Mouse (Mus musculus): ENCODE results near the gene Csrp1.

Csrp1 gene

DNA sequence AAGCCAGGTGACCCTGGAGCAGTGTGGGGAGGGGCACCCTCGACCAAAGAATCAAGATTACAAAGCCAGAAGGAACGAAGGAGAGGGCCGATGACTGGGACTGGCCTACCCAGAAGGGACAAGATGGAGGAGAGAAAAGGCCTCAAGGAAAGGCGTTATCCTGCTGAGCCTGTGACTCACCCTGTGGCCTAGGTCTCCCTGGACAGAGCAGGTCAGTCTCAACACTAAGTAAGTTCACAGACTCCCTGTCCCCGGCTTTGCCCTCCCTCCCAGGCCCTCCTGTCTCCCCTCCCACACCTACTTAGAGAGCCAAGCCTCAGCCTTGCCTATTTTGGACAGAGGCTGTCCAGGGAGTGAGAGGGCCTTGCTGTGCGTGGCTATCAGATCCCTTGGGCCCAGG, at the start of gene Csrp1:
TSS of gene Csrp1 (plus strand) at position 79 of the 400 bp plus-strand sequence.
- DNase-seq = no peak

DNA sequence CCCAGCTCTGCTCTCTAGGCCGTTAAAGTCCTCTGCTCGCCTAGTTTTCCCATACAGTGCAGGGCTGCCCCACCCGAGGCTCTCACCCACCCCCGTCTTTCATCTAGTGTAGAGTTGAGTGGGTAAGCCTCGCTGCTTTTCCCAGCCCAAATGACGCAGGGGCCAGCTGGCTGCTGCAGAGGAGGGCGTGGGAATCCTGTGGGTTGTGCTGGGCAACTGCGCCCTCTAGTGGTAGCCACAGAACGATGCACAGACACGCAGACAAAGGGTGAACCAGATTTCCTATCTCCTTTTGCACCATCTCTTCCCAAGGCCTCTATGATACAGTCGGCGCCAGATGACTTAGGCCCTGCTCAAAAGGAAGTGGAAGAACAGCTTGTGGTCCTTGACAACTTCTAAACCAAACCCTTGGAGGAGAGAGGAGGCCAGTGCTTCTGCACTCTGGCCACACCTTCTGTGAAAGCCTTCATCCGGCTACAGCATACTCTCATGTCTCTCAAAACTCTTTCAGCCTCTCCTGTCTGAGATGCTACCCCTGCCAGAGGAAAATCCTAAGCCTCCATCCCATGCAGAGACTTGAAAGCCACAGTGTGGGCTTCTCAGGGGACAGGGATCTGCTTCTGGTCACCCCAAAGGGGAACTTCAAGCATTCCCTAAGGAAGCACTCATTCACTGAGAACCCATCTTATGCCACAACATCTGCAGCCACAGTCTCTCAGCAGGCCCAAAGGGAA, 49.3 kb upstream of the Csrp1 start:
- DNase-seq = peak; percentile 91

DNA sequence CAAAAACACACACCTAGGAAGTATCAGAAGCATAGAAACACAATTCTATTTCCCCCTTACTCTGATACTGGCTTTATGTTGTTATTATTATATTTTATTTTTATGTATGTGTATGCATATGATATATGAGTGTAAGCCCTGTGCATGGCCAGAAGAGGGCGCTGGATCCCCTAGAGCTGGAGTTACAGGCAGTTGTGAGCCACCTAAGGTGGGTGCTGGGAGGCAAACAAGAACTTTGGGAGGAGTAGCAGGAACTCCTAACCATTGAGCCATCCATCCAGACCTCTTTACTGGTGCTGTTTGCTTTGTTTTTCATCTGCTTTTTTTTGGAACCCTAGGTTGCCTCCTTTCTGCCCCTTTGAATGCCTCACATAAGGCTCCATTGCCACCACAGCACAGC, 48.5 kb upstream of the Csrp1 start:
- no peak for DNase-seq

GRCm38 (mm10) chr1:135671956-135672355, 47.9 kb upstream of the Csrp1 start:
- peak; percentile 64 for DNase-seq

DNA sequence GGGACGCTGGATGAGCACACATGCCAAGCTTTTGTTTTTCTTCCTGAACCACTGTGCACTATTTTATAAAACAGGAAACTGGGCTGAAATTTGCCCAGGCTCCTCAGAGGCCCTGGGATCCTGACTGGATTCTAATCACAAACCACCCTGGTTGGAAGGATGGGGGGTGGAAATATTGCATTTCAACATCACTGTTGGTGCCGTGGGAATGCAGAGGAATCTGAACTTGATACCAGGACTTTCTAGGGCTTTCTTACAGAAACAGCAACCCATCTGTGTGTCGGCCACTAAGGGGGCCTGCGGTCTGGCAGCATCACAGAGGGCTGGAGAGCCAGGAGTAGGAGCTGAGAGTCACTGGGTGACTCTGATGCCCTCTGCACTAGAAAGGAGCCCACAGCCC, 47.5 kb upstream of the Csrp1 start:
- DNase-seq = no peak

DNA sequence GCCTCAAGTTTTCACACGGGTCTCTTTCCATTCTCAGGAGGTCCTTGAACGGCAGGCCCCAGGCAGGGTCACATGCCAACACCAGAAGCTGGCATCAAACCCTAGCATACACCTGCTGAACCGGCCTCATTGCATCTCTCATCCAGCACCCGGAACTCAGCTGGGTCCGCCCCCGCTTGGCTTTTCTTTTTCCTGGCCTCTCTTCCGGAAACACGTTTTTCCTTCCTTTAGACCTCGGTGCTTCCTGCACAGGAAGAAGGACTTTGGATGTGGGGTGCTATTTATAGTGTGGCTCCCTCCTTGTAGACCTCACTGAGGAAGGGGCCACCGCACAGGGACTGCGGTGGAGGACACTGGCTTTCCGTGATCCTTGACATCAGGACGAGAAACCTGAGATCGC, 46.4 kb upstream of the Csrp1 start:
- DNase-seq = no peak

DNA sequence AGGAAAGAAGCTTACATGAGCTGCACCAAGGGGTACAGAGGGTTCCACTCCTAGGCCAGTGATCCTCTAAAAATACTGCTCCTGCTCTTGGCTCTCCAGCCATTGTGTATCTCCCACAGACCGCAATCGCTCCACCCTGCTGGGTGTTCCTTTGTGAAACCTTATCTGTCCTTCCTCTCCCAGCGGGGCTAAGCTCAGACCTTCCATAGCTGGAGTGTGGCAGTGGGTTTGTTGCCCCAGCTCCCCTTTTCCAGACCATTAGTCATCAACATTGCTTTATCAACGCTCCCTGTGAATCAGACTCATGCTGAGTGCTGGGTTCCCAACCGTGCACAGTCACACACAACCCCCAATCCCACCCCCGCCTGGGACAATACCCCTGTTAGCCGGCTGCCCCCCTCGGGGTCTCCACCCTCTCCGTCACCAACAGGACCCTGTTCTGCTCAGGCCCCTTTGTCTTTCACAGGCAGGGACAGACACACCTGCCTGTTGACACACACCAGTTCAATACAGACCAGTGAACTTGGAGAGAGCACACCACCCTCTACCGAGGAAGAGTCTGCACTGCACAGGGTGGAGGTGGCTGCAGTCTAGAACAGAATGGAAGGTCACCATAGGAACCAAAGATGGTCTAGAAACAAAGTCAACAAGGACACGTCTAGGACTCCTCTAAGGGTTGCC, 44.3 kb upstream of the Csrp1 start:
- DNase-seq = no peak

DNA sequence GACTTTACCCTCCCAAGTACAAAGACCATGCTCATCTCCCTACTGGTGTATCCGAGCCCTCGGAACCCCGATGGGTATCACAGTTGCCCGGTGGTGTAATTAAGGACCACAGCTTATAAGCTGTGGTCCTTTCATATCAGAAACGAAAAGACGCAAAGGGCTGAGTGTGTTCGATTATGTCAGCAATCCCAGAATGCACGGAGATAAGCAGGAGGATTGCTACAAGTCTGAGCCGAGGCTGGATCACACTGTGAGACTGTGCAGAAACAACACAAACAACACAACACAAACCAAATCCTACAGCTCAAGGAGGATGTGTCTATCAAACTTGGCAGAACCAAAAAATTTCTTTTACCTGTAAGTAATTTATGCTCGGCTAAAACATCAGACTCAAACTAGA, 43.6 kb upstream of the Csrp1 start:
- DNase-seq = no peak

DNA sequence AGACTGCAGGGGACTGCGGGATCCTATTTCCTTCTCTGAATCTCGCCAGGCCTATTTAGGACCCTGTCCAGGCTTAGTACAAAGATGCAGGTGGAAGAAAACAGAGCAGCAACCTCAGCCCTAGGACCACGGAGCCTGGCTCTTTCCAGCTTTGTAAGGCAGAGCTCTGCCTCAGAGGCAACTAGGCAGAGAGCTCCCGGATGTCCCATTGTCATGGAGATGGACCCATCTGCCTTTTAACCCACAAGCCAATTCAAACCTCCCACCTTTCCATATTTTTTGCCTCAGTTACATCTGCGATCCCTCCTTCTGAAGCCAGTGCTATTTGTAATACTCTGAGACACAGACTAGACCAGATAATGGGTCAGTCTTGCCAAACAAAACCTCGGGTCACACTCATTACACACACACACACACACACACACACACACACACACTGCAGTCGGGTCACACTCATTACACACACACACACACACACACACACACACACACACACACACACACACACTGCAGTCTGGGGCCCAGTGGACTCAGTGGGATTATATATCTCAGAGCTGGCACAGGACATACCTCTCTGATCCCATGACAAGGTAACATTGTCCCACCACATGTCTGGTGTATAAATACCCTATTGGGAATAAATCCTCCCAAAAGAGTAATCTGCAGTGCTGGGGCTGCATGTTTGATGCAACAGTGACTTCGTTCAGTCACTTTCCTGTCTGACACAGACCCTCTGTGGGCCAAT, 42.8 kb upstream of the Csrp1 start:
- no peak for DNase-seq

GRCm38 (mm10) chr1:135678145-135678544, 41.7 kb upstream of the Csrp1 start:
- DNase-seq = no peak

- DNase-seq = no peak
These were observed 39.1 kb upstream of the Csrp1 start for GRCm38 (mm10) chr1:135680716-135681115.

DNA sequence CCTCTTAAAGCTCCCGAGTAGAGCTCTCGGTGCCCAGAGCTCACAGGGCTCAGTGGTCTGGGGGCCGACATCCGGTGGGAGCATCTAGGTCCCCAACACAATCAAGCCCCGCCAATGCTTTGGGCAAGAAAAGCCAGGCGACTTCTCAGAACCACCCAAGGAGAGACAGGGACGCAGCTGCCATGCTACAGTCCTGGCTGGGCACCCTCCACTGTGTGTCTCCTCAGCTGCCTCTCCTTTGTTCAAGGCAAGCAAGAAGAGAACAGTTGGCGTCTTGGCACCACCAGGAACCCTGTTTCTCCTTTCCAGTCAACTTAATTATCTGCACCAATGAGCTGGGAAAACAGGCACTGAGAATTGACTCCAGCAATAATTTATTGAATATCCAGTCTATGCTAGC, 38.7 kb upstream of the Csrp1 start:
- no peak for DNase-seq

DNA sequence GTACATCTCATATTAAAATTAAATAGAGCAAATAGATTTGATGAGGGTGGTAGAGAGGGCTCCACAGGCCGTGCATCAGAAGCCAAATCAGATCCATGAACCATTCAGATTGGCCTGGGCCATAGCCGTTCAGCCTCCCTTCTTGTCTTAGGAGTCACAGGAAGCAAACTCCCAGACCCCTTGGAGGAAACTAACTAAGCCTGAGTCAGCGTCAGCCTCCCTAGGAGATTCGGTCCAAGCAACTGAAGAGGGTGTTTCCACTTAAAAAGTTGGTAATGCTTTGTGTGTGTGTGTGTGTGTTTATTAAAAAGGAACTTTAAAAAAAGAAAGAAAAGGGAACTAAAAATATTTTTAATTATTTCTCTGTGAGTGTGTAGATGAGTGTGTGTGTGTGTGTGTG, 35.0 kb upstream of the Csrp1 start:
- no peak for DNase-seq

DNA sequence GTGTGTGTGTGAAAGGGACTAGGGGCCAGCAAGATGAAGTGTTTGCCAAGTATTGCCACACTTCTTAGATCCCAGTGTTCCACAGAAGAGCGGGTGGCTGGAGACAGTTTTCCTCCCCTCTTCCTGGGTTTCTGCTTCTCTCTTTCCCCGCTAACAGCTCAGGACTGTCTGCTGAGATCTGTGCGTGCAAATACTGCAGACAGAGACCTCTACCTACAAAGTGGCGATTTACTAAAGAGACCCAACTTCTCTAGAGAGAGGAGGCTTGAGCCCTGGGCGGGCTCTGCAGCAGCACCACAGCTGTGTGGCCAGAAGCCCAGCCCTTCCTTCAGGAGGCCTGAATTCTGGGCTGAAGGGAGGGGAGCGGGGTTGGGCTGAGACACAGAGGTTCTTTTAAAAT, 34.5 kb upstream of the Csrp1 start:
- DNase-seq = no peak

DNA sequence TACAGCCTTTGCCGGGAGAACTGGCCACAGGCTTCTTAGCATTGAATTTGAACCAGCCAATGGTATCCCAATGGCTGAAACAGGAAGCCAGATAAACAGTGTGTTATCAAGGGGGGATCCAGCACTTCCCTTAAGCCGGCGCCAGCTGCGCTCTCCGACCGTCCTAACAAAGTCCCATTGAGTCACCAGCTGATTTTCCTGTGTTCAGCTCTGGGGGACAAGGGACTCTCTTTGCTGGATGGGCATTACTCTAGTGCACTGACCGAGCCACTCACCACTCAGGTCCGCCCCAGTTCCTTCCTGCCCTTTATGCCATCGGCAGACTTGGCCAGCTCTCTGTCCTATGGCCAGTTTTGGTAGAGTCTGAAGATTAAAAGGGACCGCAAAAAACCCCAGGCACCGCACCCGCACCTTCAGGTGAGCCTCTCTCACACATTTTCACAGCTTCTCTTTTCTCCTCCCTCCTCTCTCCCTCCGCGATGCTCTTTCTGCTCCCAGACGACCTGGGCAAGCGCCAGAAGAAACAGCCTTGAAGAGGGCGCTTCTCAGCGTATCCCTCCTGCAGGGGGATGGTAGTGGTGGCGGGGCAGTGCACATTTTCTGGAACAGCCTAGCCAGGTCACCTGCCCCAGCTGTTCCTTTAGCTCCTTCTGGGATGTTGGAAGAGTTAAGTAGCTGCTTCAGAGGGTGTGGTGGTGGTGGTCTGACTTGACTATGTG, 32.9 kb upstream of the Csrp1 start:
- peak; percentile 72 for DNase-seq

- peak; percentile 94 for DNase-seq
These were observed 31.9 kb upstream of the Csrp1 start for GRCm38 (mm10) chr1:135687771-135688492.

DNA sequence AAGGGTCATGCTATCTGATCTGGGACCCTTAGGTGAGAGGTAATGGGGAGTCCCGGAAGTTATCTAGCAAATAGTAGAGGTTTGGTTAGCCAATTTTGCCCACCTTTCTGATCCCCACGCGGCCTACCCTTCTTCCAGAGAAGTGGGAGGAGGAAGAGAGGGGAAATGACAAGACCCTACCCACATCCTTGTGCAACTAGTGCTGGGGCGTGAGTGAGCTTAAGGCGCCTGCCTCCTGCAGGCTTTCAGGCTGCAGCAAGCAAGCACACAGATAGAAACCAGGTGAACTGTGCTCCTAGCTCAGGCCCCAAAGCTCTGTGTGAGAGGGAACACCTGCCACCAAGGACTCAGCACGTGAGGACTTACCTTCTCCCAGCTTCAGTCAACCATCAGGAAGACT, 31.2 kb upstream of the Csrp1 start:
- no peak for DNase-seq

GRCm38 (mm10) chr1:135690784-135691416, 29.0 kb upstream of the Csrp1 start:
- no peak for DNase-seq

- DNase-seq = no peak
These were observed 28.4 kb upstream of the Csrp1 start for GRCm38 (mm10) chr1:135691417-135691815.

DNA sequence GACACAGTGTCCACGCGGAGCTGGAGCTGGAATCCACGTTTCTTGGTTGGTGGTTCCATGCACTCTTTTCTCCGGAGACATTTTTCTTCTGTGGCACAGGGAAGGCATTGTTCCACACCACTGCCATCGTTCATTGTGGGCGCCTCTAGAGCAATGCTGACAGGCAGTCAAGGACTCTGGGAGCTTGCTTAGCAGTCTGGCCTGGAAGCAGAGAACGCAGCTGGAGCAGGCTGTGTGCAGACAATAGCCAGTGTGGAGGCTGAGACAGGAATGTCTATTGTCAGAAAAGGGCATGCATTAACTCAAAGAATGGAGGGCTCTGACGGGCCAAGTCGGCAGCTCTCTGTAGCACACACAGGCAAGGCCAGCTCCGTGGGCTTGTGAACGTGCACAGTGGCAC, 25.7 kb upstream of the Csrp1 start:
- DNase-seq = no peak

DNA sequence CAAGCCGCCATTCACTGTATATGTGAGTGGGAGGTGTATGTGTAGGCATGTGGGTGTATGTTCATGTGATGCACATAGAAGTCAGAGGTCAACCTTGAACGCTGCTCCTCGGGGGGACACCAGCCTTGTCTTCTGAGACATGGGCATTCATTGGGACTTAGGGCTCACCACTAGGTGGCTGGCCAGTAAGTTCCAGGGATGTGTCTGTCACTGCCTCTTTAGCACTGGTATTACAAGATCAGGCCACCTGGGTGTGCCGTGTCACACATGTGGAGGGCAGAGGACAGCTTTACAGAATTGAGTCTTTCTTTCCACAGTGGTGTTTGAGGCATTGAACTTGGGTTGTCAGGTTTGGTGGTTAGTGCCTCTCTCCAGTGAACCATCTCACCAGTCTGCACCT, 22.4 kb upstream of the Csrp1 start:
- no peak for DNase-seq

- DNase-seq = no peak
These were observed 21.8 kb upstream of the Csrp1 start for GRCm38 (mm10) chr1:135698046-135698445.
